Mouse (Mus musculus): Measurements from ENCODE around the gene Ltbp4. TPM values are rescaled to one million over a fixed set of nuclear protein-coding genes. Genes with fewer than 3 reads are reported as not detected.

Gene Ltbp4
- polyA plus RNA-seq, 1 experiment, result 77.5 TPM

DNA sequence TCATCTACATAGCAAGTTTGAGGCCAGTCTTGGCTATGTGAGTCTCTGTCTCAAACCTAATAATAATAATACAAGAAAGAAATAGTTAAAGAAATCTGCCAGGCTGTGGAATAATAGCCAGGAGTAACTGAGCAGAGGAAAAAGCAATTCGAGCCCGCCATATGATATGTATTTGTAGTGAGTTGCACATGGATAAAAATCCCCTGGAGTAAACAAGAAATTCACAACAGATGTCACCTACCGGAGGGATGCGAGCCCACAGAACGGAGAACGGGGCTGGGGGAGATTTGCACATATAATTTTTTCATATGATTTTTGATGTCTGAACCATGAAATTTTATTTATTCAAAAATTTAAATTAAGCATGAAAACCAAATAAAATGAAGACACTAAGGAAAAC is 42.3 kb upstream of the Ltbp4 start:
- no peak for DNase-seq
- H3K36me3 ChIP-seq (ENCODE audit: control insufficient read depth, insufficient read depth, low read length), result no peaks in the 10 kb centered on the region
- H3K4me3 ChIP-seq (ENCODE audit: control insufficient read depth, insufficient read depth, low read length), result no peak overlapping the region
- WGBS, result 90% methylated on average over 6 of the region's 6 CpGs
- no peak overlapping the region for H3K27ac ChIP-seq (ENCODE audit: control insufficient read depth, insufficient read depth, low read length)
- no peaks in the 10 kb centered on the region for H3K4me1 ChIP-seq (replicated peaks; ENCODE audit: control insufficient read depth, insufficient read depth, low read length)
- H3K27me3 ChIP-seq (ENCODE audit: control insufficient read depth, insufficient read depth, low read length), result no peaks in the 10 kb centered on the region; the same call in 1 of the 2 replicates
- TF ChIP-seq POLR2A (IDR thresholded peaks at IDR 0.05; ENCODE audit: control insufficient read depth, extremely low read depth, insufficient read depth, low read length, poor library complexity) (no peak), CTCF (IDR thresholded peaks at IDR 0.05; ENCODE audit: borderline replicate concordance, control insufficient read depth, extremely low read depth, insufficient read depth, low read length, poor library complexity) (no peak)

GRCm38 (mm10) chr7:27378431-27378830 is 40.9 kb upstream of the Ltbp4 start:
- 22% methylated on average over 4 of the region's 4 CpGs for WGBS
- no peak overlapping the region for H3K27ac ChIP-seq (ENCODE audit: control insufficient read depth, insufficient read depth, low read length)
- no peaks in the 10 kb centered on the region for H3K36me3 ChIP-seq (ENCODE audit: control insufficient read depth, insufficient read depth, low read length)
- peaks cover 5% of the 10 kb centered on the region for H3K27me3 ChIP-seq (ENCODE audit: control insufficient read depth, insufficient read depth, low read length)
- DNase-seq, result no peak
- no peaks in the 10 kb centered on the region for H3K4me1 ChIP-seq (replicated peaks; ENCODE audit: control insufficient read depth, insufficient read depth, low read length)
- H3K4me3 ChIP-seq (ENCODE audit: control insufficient read depth, insufficient read depth, low read length), result no peak overlapping the region
- TF ChIP-seq CTCF (IDR thresholded peaks at IDR 0.05; ENCODE audit: borderline replicate concordance, control insufficient read depth, extremely low read depth, insufficient read depth, low read length, poor library complexity) (no peak), POLR2A (IDR thresholded peaks at IDR 0.05; ENCODE audit: control insufficient read depth, extremely low read depth, insufficient read depth, low read length, poor library complexity) (no peak)

- H3K4me3 ChIP-seq (ENCODE audit: control insufficient read depth, insufficient read depth, low read length), result no peak overlapping the region
- TF ChIP-seq CTCF (IDR thresholded peaks at IDR 0.05; ENCODE audit: borderline replicate concordance, control insufficient read depth, extremely low read depth, insufficient read depth, low read length, poor library complexity) (0 out of 2 replicates have a peak, but pooled peaks have one; percentile 13), POLR2A (IDR thresholded peaks at IDR 0.05; ENCODE audit: control insufficient read depth, extremely low read depth, insufficient read depth, low read length, poor library complexity) (no peak)
- no peaks in the 10 kb centered on the region for H3K4me1 ChIP-seq (replicated peaks; ENCODE audit: control insufficient read depth, insufficient read depth, low read length)
- peaks cover 12% of the 10 kb centered on the region for H3K27me3 ChIP-seq (ENCODE audit: control insufficient read depth, insufficient read depth, low read length)
- 3% methylated on average over 22 of the region's 22 CpGs for WGBS
- no peaks in the 10 kb centered on the region for H3K36me3 ChIP-seq (ENCODE audit: control insufficient read depth, insufficient read depth, low read length)
- H3K27ac ChIP-seq (ENCODE audit: control insufficient read depth, insufficient read depth, low read length), result no peak overlapping the region
- DNase-seq, result no peak
These were observed 37.8 kb upstream of the Ltbp4 start for GRCm38 (mm10) chr7:27375274-27375673.

DNA sequence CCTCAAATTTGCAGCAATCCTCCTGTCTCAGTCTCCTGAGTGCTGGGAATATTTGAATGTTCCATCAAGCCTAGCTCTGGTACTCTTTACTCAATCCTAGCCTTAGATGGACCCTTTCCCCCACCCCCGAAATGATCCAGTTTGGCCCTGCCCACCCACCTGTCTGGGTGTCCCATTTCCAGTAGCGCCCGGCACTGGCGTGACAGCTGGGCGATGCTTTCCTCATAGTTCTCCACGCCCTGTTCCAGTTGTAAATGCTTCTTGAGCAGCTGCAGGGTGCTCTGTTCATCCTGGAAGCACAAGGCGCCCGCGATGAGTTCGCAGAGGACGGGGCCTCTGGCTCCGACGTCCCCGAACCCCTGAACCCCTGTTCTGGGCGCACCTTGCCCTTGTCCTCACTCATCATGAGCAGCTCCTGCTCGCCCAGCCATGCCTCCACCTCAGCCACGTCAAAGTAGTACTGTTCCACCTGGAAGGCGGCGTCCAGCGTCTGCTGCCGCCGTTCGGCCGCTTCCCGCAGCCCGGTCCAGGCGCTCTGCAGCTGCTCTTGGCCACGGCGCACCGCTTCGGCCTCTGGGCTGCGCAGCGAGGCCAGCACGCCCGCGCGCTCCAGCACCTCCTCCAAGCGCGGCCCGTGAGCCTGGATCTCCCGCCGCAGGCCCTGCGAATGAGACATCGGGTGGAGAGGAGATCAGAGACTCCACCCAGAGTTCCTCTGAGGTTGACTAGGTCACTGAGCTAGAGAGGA is 34.4 kb upstream of the Ltbp4 start:
- TF ChIP-seq POLR2A (IDR thresholded peaks at IDR 0.05; ENCODE audit: control insufficient read depth, extremely low read depth, insufficient read depth, low read length, poor library complexity) (no peak), CTCF (IDR thresholded peaks at IDR 0.05; ENCODE audit: borderline replicate concordance, control insufficient read depth, extremely low read depth, insufficient read depth, low read length, poor library complexity) (no peak)
- no peak overlapping the region for H3K27ac ChIP-seq (ENCODE audit: control insufficient read depth, insufficient read depth, low read length)
- H3K4me1 ChIP-seq (replicated peaks; ENCODE audit: control insufficient read depth, insufficient read depth, low read length), result no peaks in the 10 kb centered on the region
- DNase-seq, result no peak
- no peaks in the 10 kb centered on the region for H3K36me3 ChIP-seq (ENCODE audit: control insufficient read depth, insufficient read depth, low read length)
- peaks cover 18% of the 10 kb centered on the region for H3K27me3 ChIP-seq (ENCODE audit: control insufficient read depth, insufficient read depth, low read length)
- 15% methylated on average over 44 of the region's 44 CpGs for WGBS
- no peak overlapping the region for H3K4me3 ChIP-seq (ENCODE audit: control insufficient read depth, insufficient read depth, low read length)

GRCm38 (mm10) chr7:27369111-27369510 is 31.6 kb upstream of the Ltbp4 start:
- TF ChIP-seq CTCF (IDR thresholded peaks at IDR 0.05; ENCODE audit: borderline replicate concordance, control insufficient read depth, extremely low read depth, insufficient read depth, low read length, poor library complexity) (no peak), POLR2A (IDR thresholded peaks at IDR 0.05; ENCODE audit: control insufficient read depth, extremely low read depth, insufficient read depth, low read length, poor library complexity) (no peak)
- no peak for DNase-seq
- Histone ChIP-seq H3K4me3 (ENCODE audit: control insufficient read depth, insufficient read depth, low read length) (no peak overlapping the region), H3K27ac (ENCODE audit: control insufficient read depth, insufficient read depth, low read length) (no peak overlapping the region), H3K27me3 (ENCODE audit: control insufficient read depth, insufficient read depth, low read length) (peaks cover 21% of the 10 kb centered on the region), H3K36me3 (ENCODE audit: control insufficient read depth, insufficient read depth, low read length) (no peaks in the 10 kb centered on the region), H3K4me1 (replicated peaks; ENCODE audit: control insufficient read depth, insufficient read depth, low read length) (no peaks in the 10 kb centered on the region)
- 93% methylated on average over 19 of the region's 19 CpGs for WGBS

DNA sequence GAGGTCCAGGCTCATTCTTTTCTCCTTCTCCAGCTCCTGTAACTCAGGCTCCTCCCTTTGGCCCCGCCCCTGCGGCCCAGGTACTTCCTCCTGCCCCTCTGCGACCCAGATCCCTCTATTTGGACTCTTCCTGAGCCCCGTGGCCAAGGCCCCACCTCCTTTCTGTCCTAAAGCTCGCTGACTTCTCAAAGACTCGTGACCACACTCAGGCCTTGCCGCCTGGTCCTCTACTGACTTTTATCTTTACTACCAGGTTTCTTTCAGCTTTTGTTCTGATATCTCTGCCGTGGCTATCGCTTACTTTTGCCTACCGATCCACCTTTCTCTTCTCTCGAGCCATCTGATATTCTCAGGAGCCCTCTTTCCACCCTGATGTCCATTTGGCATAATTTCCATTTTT is 30.5 kb upstream of the Ltbp4 start:
- DNase-seq, result no peak
- Histone ChIP-seq H3K4me3 (ENCODE audit: control insufficient read depth, insufficient read depth, low read length) (peak overlapping the region; percentile 3; the same call in 1 of the 2 replicates), H3K27me3 (ENCODE audit: control insufficient read depth, insufficient read depth, low read length) (peaks cover 20% of the 10 kb centered on the region), H3K27ac (ENCODE audit: control insufficient read depth, insufficient read depth, low read length) (no peak overlapping the region), H3K36me3 (ENCODE audit: control insufficient read depth, insufficient read depth, low read length) (no peaks in the 10 kb centered on the region), H3K4me1 (replicated peaks; ENCODE audit: control insufficient read depth, insufficient read depth, low read length) (no peaks in the 10 kb centered on the region)
- WGBS, result 23% methylated on average over 11 of the region's 11 CpGs
- TF ChIP-seq CTCF (IDR thresholded peaks at IDR 0.05; ENCODE audit: borderline replicate concordance, control insufficient read depth, extremely low read depth, insufficient read depth, low read length, poor library complexity) (no peak), POLR2A (IDR thresholded peaks at IDR 0.05; ENCODE audit: control insufficient read depth, extremely low read depth, insufficient read depth, low read length, poor library complexity) (no peak)

Data from thymus, adult 2 months (tissue).